Mouse (Mus musculus) neural tube, embryonic 12.5 days (tissue): ENCODE results near the gene Asb7. TPM values are rescaled to one million over a fixed set of nuclear protein-coding genes. Genes with fewer than 3 reads are reported as not detected.

Experiments used
- ATAC-seq: fragments of 200-750 bp; cut with Nextera tagmentation; 2 replicates; pipeline ENCODE4 v1.8.0; 2017; ENCODE audit warnings: low read depth, mild to moderate bottlenecking, moderate TSS enrichment, moderate library complexity; ENCODE audit not compliant: low FRiP score
- H3K27ac ChIP-seq: fragments of 300-500 bp; sonication (generic); 2 replicates; pipeline ENCODE4 v1.5.1; 2016
- H3K27me3 ChIP-seq: fragments of 300-500 bp; sonication (generic); replicated peaks from 2 replicates; pipeline ENCODE4 v1.6.1; 2016; ENCODE audit warnings: mild to moderate bottlenecking
- H3K36me3 ChIP-seq: fragments of 300-500 bp; sonication (generic); 2 replicates; pipeline ENCODE4 v1.6.1; 2016; ENCODE audit warnings: mild to moderate bottlenecking
- H3K4me1 ChIP-seq: fragments of 300-500 bp; sonication (generic); 2 replicates; pipeline ENCODE4 v1.6.1; 2016
- H3K4me2 ChIP-seq: fragments of 300-500 bp; sonication (generic); replicated peaks from 2 replicates; pipeline ENCODE4 v1.6.1; 2016; ENCODE audit warnings: mild to moderate bottlenecking
- H3K4me3 ChIP-seq: fragments of 300-500 bp; sonication (generic); 2 replicates; pipeline ENCODE4 v1.5.1; 2016
- H3K9ac ChIP-seq: fragments of 300-500 bp; sonication (generic); 2 replicates; pipeline ENCODE4 v1.6.1; 2016; ENCODE audit warnings: mild to moderate bottlenecking
- H3K9me3 ChIP-seq: fragments of 300-500 bp; sonication (generic); 2 replicates; pipeline ENCODE4 v1.6.1; 2016; ENCODE audit warnings: mild to moderate bottlenecking
- WGBS: fragments of 180-500 bp; shearing (Covaris S2); methylation state at CpG from one replicate; pipeline ENCODE4 v1.1.7; 2016; 5-methylcytosine and 5-hydroxymethylcytosine counted together
- polyA plus RNA-seq: library from polyadenylated mRNA; unstranded; fragments of >200 nt; fragmentation: Nextera tagmentation; extraction: Ambion mirVana; gene quantifications from 2 replicates; pipeline ENCODE4 v1.2.1, GENCODE M21; 2016

The Asb7 gene
- polyA plus RNA-seq, 1 experiment from 2014 or later: 22.5 TPM

DNA sequence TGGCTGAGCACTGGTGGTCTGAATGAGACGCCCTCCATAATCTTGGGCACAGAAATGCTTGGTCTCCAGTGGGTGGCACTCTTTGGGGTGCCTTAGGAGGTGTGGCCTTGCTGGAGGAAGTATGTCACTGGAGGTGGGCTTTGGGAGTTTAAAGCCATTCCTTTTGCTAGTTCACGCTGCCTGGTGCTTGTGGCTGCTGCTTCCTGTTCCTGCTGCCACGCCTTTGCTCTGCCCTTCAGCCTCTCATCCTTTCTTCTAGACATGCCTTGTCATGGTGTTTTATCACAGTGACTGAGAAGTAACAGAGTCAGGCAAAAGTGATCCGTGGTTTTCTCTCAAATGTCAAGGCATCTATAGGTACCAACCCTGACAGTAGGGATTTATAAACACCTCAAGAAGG lies 37.2 kb downstream of the Asb7 start:
- H3K9me3 ChIP-seq: no peaks in the 10 kb centered on the region
- H3K4me3 ChIP-seq: no peak overlapping the region
- H3K4me1 ChIP-seq: peaks cover 6% of the 10 kb centered on the region
- WGBS: 86% methylated on average over 4 of the region's 4 CpGs
- peaks cover 28% of the 10 kb centered on the region for H3K36me3 ChIP-seq
- H3K27me3 ChIP-seq: no peaks in the 10 kb centered on the region
- no peak overlapping the region for H3K27ac ChIP-seq
- no peak overlapping the region for H3K9ac ChIP-seq
- ATAC-seq: no peak
- no peak overlapping the region for H3K4me2 ChIP-seq

DNA sequence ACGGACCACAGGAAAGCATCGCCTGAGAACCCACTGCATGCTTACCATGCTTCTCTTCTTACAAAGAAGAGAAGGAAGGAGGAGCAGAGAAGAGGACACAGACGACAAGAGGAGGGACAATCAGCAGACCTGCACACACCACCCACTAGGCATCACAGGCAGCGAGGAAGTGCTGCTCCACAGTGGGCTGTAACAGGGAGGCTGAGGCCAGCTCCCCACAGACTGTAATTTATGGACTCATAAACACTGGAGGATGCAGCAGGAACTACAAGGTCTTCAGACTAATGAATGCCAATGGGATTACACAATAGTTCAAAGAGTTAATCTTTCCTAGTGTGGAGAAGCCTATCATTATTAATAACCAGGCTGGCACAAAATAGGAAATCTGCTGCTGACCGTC lies 38.5 kb downstream of the Asb7 start:
- Histone ChIP-seq H3K4me1 (peaks cover 6% of the 10 kb centered on the region), H3K9ac (no peak overlapping the region), H3K4me3 (no peak overlapping the region), H3K9me3 (no peaks in the 10 kb centered on the region), H3K27me3 (no peaks in the 10 kb centered on the region), H3K4me2 (no peak overlapping the region), H3K27ac (no peak overlapping the region), H3K36me3 (peaks cover 24% of the 10 kb centered on the region)
- ATAC-seq: no peak
- 56% methylated on average over 5 of the region's 5 CpGs for WGBS

DNA sequence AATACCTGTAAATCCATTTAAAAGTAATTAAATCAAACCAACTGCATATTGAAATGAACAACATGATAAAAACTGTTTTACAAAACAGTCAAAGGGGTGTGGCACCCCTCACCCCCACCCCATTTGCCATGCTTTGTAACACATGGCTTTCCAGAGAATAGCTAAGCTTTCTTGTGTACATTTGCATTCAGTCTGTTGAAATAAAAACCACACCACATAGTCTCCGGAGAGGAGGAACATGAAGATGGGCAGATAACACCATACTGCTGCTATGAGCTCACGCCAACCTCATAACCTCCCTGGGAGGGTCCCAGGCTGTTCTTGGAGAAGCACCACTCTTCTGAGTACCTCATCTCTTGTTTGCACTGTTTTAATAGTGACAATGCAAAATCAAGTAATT lies 40.2 kb downstream of the Asb7 start:
- H3K9ac ChIP-seq: no peak overlapping the region
- peaks cover 6% of the 10 kb centered on the region for H3K4me1 ChIP-seq
- H3K4me3 ChIP-seq: no peak overlapping the region
- H3K36me3 ChIP-seq: peaks cover 8% of the 10 kb centered on the region; the same call in 1 of the 2 replicates
- no peaks in the 10 kb centered on the region for H3K27me3 ChIP-seq
- H3K27ac ChIP-seq: no peak overlapping the region
- no peak overlapping the region for H3K4me2 ChIP-seq
- whole genome bisulfite sequencing: 94% methylated on average over 2 of the region's 2 CpGs
- no peaks in the 10 kb centered on the region for H3K9me3 ChIP-seq
- no peak for ATAC-seq

DNA sequence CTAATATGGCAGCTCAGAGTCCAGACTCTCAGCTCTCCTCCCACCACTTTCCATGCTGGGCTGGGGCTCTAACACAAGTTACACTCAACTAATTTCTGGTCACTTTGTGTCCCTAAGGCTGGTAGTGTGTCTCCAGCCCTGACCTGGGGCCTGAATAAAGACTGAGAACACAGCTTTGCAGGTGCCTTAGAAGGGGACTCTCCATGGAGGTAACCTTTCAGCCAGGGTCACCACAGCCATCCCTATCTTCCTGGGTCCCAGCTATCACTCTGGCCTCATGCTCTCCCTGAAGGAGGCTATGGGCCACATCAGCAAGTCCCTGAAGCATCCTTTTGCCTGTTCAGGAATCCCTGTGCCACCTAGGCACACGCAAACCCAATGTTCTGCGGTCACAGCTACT lies 43.7 kb downstream of the Asb7 start:
- Histone ChIP-seq H3K27me3 (no peaks in the 10 kb centered on the region), H3K27ac (no peak overlapping the region), H3K36me3 (peaks cover 14% of the 10 kb centered on the region; the same call in 1 of the 2 replicates), H3K4me2 (no peak overlapping the region), H3K4me1 (no peaks in the 10 kb centered on the region), H3K4me3 (no peak overlapping the region), H3K9me3 (no peaks in the 10 kb centered on the region), H3K9ac (no peak overlapping the region)
- 96% methylated on average over 2 of the region's 2 CpGs for WGBS
- ATAC-seq: no peak

DNA sequence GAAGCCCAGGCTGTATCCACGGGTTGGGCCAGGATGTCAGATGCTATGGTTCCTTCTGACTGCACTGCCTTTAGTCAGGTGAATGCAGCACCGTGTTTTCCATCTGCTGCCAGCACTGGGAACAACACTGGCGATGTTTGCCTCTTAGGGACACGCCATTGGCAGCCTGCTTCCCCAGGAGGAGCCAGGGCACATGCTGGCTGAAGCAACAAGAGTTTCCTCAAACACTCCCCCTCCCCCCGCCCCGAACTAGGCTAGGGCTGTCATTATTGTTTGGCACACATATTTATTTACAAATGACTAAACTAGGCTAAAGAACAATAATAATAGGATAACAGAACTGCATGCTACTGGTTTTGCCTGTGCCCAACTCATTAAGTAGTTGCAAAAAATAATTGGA lies 56.0 kb downstream of the Asb7 start:
- H3K9me3 ChIP-seq: no peaks in the 10 kb centered on the region
- no peak overlapping the region for H3K27ac ChIP-seq
- no peak overlapping the region for H3K4me3 ChIP-seq
- H3K4me2 ChIP-seq: no peak overlapping the region
- no peaks in the 10 kb centered on the region for H3K4me1 ChIP-seq
- no peak for ATAC-seq
- no peaks in the 10 kb centered on the region for H3K27me3 ChIP-seq
- H3K36me3 ChIP-seq: no peaks in the 10 kb centered on the region
- 80% methylated on average over 6 of the region's 6 CpGs for WGBS
- H3K9ac ChIP-seq: no peak overlapping the region

DNA sequence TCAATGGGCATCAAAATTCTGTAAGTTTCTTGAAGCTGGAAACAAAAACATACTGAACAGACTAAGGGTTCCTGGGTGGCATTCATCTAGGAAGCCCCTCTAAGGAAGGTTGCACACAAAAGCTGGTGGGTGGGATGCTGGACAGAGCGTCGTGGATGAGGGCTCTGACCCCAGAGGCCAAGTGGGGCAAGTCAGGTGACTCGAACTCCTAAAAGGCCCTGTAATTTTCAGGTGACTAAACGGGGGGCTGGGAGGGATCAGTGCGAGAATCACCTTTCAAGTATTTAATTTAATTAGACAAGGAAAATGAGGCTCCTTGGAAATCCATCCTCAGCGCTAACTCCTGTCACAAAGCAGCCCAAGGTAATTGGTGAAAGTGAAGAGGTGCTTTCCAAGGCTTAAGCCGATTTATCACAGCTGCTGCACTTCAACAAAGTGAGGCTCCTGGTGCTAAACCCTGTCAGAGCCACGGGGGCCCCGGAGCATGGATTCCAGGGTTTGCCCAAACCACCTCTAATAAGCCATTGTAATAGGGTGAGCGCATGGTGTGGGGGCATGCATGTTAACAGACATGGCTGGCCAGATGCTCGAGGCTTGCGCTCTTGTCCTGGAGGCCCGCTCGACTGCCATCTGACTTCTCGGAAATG lies 59.1 kb downstream of the Asb7 start:
- H3K4me2 ChIP-seq: no peak overlapping the region

DNA sequence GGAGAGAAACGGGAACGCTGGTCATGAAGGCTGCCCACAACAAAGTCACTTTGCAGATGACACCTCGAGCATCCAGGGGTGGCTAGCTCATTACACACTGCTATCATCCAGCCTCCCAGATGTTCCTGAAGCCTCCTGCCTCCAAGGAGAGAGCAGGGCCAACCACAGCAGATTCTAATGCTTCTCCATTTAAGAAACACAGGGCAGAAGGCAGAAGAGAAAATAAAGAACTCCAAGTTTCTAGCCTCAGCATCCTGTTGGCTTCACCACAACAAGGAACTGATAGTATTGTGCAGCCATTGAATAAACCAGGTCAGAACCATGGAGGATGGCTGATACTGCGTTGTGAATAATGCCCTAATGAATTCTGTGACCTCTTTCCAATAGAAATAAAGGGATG lies 60.0 kb downstream of the Asb7 start:
- H3K4me2 ChIP-seq: no peak overlapping the region
- no peak for ATAC-seq
- 71% methylated on average over 4 of the region's 4 CpGs for WGBS

More for the DNA sequence above, 59.1 kb downstream of the Asb7 start:
- Histone ChIP-seq H3K4me1 (no peaks in the 10 kb centered on the region), H3K9ac (no peak overlapping the region), H3K27me3 (no peaks in the 10 kb centered on the region), H3K4me3 (no peak overlapping the region), H3K9me3 (no peaks in the 10 kb centered on the region), H3K27ac (no peak overlapping the region), H3K36me3 (no peaks in the 10 kb centered on the region)
- 73% methylated on average over 15 of the region's 15 CpGs for WGBS
- no peak for ATAC-seq

DNA sequence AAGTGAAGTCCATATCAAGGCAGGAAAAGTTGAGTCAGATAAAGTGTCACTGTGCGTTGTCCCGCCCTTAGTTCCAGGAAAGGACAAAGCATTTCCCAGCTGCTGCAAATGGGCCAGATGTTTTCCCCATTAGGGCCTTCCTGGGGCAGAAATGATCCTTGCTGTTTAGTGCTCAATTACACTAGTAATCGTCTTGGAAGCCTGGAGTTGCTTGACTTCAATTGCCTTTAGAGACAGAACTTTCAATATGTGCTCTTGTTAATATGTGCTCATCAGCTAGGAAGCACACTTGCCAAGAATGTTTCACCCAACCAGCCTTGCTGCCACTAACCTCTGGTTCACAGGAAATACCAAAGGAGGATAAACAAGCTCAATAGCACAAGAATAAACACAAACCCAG lies 66.0 kb downstream of the Asb7 start:
- Histone ChIP-seq H3K27ac (no peak overlapping the region), H3K9me3 (no peaks in the 10 kb centered on the region), H3K36me3 (no peaks in the 10 kb centered on the region), H3K4me1 (no peaks in the 10 kb centered on the region), H3K9ac (no peak overlapping the region), H3K27me3 (no peaks in the 10 kb centered on the region), H3K4me3 (no peak overlapping the region), H3K4me2 (no peak overlapping the region)
- 46% methylated on average over 3 of the region's 3 CpGs for WGBS
- ATAC-seq: no peak

More for the DNA sequence above, 60.0 kb downstream of the Asb7 start:
- no peaks in the 10 kb centered on the region for H3K27me3 ChIP-seq
- no peaks in the 10 kb centered on the region for H3K4me1 ChIP-seq
- H3K36me3 ChIP-seq: no peaks in the 10 kb centered on the region
- H3K27ac ChIP-seq: no peak overlapping the region
- H3K9ac ChIP-seq: no peak overlapping the region
- no peaks in the 10 kb centered on the region for H3K9me3 ChIP-seq
- H3K4me3 ChIP-seq: no peak overlapping the region

DNA sequence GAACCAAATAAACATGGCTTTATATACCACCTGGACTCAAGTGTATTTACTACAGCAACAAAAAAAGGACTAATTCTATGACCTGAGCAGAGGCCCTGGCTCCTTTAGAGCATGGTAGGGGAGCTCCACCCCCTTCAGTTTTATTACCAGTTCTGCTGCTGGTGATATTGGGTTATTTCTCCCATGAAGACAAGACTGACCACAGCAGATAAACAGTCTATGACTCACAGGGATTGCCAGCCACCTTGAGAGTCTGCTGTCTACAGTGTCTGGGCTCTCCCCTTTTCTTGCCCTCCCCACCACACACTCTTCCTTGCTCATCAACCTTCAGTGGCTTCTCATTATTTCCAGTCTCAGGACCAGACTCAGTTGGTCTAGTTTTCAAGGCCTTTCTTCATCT lies 87.5 kb downstream of the Asb7 start:
- no peaks in the 10 kb centered on the region for H3K36me3 ChIP-seq
- no peak for ATAC-seq
- H3K4me3 ChIP-seq: no peak overlapping the region

DNA sequence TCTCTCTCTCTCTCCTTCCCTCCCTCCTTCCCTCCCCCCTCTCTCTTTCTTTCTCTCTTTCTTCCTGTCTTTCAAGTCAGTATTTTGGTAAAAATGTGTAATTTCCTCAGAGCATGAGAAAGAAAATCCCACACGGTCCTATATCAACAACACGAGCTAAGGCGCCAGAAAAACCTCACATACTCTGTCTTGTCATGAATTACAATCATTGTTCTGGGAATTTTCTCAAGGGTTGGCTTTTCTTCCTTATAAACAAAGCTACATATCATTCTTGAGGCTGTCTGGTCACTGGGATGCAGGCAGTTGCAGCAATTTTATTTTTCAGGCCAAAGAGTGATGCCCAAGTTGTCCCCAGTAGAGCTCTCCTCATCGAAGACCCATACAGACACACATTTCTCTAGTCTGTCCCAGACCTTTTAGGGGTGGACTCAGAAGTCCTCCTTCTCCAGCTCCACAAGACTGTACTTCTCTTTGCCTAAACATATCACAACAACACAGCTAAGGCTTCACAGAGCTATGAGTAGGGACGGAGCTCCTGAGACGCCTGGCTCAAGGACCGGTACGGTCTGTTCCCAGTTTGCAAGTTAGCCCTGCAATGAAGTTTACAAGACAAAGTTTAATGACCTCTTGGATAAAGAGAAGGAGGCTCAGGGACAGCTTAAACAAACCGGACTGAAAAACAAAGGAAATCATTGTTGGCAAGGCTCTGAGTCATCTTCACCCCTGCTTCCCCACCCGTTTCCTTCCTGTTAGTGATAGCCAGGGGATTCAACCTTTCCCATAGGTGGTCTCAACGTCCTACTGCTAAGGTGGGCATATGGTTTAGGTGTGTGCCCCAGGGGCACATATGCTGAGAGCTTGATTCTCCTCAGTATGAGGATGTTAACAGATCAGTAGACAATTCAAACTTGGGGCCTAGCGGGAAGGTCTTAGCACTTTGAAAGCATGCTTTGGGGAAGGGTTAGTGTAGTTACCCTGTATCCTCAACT lies 88.5 kb downstream of the Asb7 start:
- H3K4me3 ChIP-seq: no peak overlapping the region
- H3K27ac ChIP-seq: no peak overlapping the region
- H3K27me3 ChIP-seq: no peaks in the 10 kb centered on the region
- H3K9ac ChIP-seq: no peak overlapping the region
- no peak for ATAC-seq
- no peaks in the 10 kb centered on the region for H3K9me3 ChIP-seq
- no peaks in the 10 kb centered on the region for H3K4me1 ChIP-seq
- H3K36me3 ChIP-seq: no peaks in the 10 kb centered on the region
- no peak overlapping the region for H3K4me2 ChIP-seq
- 77% methylated on average over 12 of the region's 12 CpGs for WGBS

More for the DNA sequence above, 87.5 kb downstream of the Asb7 start:
- H3K9ac ChIP-seq: no peak overlapping the region
- H3K27me3 ChIP-seq: no peaks in the 10 kb centered on the region
- no peak overlapping the region for H3K27ac ChIP-seq
- H3K4me1 ChIP-seq: no peaks in the 10 kb centered on the region
- H3K9me3 ChIP-seq: no peaks in the 10 kb centered on the region
- H3K4me2 ChIP-seq: no peak overlapping the region

DNA sequence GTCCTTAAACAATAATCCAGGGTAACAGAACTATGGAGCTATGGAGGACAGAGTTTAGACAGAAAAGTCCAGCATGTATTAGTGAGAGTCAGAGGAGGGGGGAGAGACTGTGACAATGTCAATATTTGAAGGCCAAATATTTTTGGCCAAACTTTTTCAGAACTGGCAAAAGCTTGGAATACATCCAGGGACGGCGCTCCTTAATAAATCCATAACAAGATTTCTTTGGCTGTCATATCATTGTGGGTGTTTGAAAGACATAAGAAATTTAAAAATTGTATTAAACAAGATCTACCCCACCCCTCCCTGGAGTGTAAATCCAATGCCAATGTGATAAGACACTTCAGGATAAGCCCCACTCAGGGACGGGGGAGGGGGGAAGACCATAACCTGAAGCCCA lies 89.3 kb downstream of the Asb7 start:
- H3K4me3 ChIP-seq: no peak overlapping the region
- H3K9me3 ChIP-seq: no peaks in the 10 kb centered on the region
- H3K4me1 ChIP-seq: no peaks in the 10 kb centered on the region
- no peak for ATAC-seq
- no peaks in the 10 kb centered on the region for H3K27me3 ChIP-seq
- H3K27ac ChIP-seq: no peak overlapping the region
- WGBS: 92% methylated on average over 3 of the region's 3 CpGs
- H3K4me2 ChIP-seq: no peak overlapping the region
- H3K9ac ChIP-seq: no peak overlapping the region
- no peaks in the 10 kb centered on the region for H3K36me3 ChIP-seq

DNA sequence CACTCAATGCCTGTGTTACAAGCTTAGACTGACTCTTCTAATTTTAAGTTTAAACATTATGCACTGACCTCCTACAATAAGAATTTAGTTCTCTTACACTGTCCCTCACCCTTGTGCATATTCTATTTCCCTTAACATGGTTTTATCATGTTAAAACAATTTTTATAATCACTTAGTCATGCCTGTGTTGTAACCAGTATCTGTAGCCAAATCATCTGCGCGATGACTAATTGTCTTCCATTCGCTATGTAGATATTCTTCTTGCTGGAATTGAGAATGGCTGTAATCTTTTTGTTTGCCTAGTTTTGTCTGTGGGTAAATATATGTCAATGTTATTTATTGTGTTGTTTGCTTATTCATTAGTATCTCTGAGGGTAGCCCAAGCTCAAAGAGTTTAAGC lies 91.5 kb downstream of the Asb7 start:
- Histone ChIP-seq H3K27me3 (no peaks in the 10 kb centered on the region), H3K4me1 (no peaks in the 10 kb centered on the region), H3K4me3 (no peak overlapping the region), H3K4me2 (no peak overlapping the region), H3K9ac (no peak overlapping the region), H3K9me3 (no peaks in the 10 kb centered on the region), H3K27ac (no peak overlapping the region), H3K36me3 (no peaks in the 10 kb centered on the region)
- WGBS: 93% methylated on average over 3 of the region's 3 CpGs
- ATAC-seq: no peak
